Mouse (Mus musculus): ENCODE results near the gene Negr1. TPM values are rescaled to one million over a fixed set of nuclear protein-coding genes. Genes with fewer than 3 reads are reported as not detected.

Gene Negr1
- total RNA-seq, 2 experiments from 2014 or later, result not detected

DNA sequence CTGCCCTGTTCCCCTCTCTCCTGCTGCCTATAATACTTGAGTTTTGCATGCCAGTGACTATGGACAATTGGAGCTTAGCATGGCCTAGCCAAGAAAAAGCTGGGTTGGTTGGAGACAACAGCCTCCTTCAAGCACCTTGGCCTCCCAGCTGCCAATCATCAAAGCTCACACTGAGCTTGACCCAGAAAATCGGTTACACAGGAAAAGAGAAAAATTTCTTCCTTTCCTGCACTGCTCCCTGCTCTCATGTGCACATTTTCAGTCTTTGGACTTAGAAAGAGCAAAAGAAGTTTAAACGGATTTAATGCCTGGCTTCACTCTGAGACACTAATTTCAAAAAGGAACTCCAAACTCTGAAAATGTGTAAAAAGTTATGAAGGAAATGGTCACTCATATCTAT, 233.0 kb downstream of the Negr1 start:
- no peak for ATAC-seq (replicated peaks; ENCODE audit: poor library complexity)

DNA sequence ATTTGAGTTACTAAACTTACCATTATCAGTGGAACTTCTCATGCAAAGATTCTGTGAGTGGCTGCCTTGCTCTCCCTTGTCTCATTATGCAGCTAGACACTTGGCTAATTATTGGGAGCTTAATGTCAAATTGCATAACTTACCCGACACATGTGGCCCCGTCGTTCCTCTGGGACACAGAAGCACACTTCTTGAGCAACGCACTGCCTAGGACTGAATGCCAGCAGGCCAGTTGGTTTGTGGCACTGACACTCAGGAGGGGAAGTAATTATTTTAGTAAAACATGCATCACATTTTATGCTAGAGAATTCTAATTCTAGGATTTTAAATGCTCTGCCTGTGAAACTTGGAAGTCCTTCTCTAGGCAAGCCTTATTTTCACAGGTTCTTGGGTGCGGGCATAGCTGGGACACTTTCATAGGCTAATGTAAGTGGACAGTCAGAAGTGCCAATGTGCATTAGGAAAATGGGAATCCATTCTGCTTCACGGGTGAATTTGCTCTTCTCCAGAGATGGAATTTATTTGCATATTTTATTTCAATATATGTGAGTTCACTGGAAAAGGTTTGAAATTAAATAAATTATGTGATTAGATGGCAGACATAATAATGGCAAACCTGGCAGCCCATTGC, 234.6 kb downstream of the Negr1 start:
- ATAC-seq (replicated peaks; ENCODE audit: poor library complexity), result no peak

DNA sequence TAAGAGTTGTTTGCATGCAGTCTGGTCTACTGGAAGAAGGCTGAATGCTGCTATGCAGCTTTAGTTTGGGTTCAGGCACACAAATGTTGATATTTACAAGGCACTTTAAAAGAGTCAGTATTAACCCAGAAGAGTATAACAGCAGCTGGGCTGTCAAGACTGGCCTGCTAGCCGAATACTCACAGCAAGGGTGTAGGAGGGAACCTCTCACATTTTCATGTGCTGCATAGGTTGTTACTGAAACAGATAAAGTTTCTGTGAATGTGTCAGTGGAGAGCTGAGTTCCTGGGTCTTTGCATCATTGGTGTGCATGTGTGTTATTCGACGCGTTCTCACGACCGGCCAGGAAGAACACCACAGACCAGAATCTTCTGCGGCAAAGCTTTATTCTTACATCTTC, 237.6 kb downstream of the Negr1 start:
- ATAC-seq (replicated peaks; ENCODE audit: poor library complexity), result no peak

DNA sequence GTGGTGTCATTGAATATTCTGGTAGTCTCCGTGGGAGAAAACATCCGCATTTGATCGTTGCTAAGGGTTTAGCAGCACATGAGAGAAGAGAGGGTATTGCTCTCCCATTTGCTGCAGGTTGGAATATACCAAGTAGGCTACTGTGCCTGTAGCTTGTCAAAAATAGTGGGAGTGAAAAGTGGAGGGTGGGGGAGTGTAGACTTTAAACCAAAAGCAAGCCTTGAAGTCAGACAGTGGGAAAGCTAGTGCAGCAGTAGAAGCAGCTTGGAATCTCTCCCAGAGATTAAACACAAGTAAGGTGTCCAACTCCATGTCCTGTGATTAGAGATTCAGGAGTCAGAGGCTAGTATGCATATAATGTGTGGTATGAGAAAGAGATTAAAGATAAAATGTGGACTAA, 248.2 kb downstream of the Negr1 start:
- ATAC-seq (replicated peaks; ENCODE audit: poor library complexity), result no peak

DNA sequence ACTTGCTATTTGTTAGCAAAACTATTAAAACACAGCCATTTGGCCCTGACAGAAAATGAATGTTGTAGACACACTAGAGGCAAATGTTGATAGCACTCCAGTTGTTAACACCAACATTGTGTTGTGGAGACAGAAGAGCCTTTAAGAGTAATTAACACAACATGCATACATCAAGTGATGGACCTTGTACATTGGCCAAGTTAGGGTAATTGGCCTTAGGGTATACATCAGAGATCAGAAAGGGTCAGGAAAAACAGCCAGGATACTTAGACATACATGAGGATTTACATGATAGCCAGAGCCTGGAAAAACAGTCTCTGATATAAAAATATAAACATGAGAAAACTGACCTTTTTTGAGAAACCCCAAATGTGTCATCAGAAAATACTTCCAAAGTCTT, 255.3 kb downstream of the Negr1 start:
- ATAC-seq (replicated peaks; ENCODE audit: poor library complexity), result no peak

DNA sequence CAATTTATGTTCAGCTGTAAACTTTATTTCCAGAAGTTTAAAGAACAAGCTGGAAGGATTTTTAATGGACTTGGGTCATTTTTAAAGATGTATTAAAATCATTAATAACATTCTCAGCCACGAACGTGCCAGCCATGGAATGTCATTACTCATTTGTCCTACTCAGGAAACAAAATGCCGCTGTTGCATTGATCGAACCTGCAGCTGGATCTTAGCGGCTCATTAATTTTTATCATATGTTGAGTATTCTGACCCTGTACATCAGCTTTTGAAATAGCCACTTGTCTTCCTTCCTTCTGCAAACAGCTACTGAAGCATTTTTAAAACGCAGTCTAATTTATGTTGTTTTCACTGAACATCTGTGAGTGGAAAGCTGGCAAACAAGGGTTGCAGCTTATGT, 255.9 kb downstream of the Negr1 start:
- no peak for ATAC-seq (replicated peaks; ENCODE audit: poor library complexity)

DNA sequence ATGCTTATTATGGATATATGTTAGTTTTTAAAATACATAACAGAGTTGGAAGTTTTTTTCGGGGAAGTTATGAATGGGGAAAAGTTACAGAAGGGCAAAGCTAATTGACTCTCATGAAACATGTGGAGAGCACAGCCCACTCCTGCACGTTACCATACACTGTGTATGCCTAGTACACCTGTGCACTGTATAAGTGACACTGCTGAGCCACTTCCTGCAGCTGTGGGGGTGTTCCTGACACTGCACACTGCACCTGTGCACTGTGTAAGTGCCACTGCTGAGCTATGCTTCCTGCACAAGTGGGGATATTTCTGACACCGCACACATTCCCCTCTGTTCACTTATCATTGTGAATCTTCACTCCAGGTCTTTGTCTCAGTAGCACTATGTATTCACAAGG, 261.4 kb downstream of the Negr1 start:
- no peak for ATAC-seq (replicated peaks; ENCODE audit: poor library complexity)

DNA sequence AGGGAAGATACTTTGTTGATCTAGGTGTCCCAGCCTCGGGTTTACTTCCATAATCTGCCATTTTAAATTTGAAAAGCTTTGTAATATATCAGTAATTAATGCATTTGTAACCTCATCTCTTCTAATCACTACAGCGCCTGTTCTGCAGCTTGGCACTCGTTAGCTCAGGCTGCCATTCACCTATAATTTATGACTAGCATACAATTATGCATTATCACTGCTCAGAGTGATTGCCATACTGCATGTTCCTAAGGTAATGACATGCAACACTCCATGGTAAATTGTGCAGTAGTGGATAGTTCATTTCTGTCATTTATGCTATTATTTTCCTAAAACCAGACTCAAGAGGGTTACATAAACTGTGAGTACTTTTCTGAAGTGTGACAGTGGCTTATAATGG, 272.3 kb downstream of the Negr1 start:
- no peak for ATAC-seq (replicated peaks; ENCODE audit: poor library complexity)

DNA sequence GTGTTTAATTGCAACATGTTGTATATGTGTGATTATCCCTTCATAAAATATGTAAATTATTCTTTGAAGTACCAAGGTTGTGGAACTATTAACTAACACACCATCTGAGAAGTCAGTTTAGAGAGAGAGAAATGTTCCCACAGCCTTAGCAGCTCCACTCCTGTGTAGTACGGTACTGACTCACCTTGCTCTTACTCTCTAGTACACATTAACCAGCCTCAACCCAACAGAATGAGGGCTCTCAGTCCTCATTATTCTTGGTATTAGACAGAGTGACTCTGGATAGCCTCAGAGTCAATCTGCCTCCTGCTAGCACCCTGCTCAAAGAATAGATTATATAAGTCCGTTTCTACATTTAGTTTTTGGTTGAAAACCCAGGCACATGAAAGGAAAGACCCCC, 277.0 kb downstream of the Negr1 start:
- ATAC-seq (replicated peaks; ENCODE audit: poor library complexity), result no peak

DNA sequence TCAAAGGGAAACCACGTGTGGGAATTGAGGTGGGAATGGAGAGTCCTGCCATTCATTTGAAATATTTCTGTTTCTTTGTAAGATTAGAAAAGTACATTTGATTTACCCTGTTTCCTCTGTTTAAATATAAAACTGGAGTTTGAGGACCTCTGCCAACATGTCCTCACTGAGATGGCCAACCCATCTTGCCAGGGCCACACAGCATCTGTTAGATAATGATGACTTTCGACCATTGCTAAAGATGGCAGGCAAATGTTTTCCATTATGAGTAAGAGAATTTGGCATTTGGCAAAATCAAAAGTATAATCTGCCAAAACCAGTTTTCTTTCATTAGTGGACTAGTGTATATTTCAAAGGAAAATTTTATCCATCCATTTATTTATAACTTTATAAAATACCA, 286.8 kb downstream of the Negr1 start:
- ATAC-seq (replicated peaks; ENCODE audit: poor library complexity), result no peak

DNA sequence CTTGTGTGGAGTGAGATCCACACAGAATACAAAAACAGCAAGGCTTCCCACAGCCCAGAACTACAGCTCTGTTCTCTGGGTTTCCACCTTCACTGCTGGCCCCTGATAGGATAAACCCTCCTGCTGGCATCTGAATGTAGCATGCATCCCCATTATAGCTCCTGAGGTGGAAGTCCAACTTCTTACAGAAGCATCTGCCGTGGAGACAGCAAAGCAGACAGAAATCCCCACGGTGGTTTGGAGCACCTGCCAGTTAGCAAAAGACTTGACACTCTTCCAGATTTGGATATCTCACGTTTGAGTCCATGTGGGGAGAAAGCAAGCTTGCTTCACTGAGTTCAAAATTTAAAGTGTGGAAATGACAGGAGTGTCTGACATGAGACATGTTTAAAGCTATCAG, 290.3 kb downstream of the Negr1 start:
- ATAC-seq (replicated peaks; ENCODE audit: poor library complexity), result no peak

DNA sequence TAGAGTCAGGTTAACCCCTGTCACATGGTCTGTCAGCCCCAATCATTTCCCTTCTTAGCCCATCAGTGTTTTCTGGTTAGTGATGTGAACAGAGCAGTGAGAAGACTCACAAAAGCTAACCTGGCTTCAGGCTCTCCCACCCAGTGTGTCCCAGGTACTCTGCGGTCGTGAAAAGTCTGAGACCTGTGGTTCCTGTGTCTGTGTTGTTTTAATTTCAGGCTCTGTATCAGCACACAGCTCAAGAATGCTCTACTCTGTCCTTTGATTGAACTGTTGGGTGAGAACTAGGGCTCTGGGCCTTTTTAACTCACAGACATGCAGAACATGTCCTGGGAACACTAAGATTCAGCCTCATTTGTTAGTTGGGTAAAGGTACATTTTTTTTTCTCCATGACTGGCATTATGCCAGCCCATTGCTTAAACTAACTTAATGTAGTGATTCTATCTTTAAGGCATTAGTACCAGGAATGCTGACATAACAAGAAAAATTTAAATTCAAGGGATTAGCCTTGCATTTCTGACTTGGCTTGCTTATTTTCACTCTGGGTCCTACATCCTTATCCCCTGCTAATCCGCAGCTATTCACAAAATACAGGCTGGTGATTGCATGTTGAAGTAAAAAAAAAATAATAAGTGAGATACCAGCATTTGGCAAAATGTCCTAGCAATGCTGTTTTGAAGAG, 308.8 kb downstream of the Negr1 start:
- ATAC-seq (replicated peaks; ENCODE audit: poor library complexity), result no peak

DNA sequence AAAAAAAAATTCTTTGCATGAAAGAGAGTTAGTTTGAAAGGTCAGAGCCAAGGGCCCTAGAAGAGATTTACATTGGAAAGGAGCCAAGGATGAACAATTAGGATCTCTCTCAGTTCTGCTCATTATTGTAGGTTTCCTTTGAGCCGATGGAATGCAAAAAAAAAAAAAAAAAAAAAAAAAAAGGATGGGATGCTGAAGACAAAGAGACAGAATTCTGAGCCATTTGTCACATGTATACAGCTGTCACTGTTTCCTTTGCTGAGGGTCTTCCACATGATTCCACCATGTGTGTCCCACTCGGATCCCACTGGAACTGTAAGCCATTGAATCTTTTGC, 309.3 kb downstream of the Negr1 start:
- no peak for ATAC-seq (replicated peaks; ENCODE audit: poor library complexity)

DNA sequence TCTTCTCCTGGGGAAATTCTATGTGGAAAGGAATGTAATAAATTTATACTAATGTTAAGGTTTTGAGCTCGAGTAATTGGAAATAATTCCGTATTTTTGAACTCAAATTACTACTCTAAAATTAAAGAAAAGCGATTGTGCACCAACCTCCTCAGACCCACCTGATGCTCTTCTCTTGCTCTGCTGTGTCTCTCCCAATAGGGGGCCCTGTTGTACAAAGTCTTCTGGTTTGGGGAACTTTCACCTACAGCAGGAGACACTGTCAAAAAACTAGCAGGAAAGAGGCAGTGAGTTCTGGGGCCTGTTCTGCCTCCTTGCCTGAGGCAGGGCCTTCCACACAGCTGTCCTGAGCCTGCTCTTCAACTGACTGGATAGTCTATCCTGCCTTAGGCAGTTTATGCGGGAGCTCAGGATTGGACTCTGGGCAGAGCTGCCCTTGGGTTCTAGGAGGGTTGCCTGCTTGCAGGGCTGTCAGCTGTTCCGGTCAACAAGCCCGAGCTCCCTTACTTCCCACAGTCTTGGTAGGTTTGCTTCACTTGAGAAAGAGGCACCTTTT, 310.1 kb downstream of the Negr1 start:
- no peak for ATAC-seq (replicated peaks; ENCODE audit: poor library complexity)

DNA sequence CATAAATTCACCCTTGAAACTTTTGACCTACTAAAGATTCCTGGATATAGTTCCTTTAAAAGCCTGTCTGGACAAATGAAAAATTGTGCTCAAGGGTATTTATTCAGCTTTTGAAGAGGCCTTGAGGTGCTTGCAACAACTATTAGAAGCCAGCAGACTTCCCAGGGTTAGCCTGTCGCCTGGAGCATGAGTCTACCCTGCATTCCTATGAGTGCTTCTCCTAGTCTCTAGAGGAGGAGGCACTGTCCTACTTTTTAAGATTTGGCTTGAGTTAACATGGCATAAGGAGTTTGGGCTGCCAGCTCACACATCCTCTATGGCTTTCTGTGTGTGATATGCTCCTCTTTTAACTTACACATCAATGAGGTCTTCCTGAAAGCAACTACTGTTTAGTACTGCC, 315.0 kb downstream of the Negr1 start:
- ATAC-seq (replicated peaks; ENCODE audit: poor library complexity), result no peak

DNA sequence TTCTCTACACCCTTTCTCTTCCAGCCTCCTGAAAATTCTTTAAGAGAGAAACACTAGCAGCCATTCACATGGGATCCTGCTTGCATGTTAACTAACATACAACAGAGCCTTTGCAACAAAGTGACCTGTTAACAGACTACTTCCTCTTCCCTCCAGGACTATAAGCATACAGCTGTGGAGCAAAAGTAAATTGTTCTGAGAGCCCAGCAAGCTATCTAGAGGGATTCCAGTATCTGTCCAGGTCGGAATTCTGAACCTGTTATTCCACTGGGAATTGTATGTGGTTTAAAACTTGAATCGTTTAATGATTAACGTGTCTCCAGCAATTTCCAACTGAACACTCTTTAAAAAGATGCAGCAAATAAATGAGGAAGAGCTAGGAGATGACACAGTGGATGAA, 320.5 kb downstream of the Negr1 start:
- no peak for ATAC-seq (replicated peaks; ENCODE audit: poor library complexity)

DNA sequence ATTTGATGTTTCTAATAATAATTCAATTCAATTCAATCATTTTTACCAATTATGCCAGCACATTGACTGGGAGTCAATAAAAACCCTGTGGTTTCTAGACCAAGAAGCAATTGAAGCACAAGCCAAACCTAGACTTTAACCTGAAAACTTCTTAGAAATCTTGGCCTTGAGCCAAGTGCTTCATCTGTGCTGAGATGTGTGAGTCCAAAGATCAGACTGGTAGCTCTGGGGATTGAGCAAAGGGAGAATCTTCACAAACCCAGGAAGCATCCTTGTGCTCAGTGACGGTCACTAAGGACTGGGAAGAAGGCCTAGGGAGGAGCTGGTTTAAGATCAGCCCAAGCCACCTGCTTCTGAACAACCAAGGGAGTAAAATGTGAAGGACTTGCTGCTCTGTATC, 322.3 kb downstream of the Negr1 start:
- no peak for ATAC-seq (replicated peaks; ENCODE audit: poor library complexity)

DNA sequence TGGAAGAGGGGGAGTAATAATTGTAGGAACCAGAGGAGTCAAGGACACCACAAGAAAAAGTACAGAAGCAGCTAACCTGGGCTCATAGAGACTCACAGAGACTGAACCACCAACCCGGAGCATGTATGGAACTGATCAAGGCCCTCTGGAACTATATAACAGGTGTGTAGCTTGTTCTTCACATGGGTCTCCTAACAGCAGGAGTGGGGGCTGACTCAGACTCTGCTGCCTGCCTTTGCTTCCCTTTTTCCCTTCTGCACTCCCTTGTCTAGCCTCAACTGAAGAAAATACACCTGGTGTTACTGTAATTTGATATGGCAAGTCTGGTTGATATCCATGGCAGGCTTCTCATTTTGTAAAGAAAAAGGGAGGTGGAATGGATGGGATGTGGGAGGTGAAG, 324.1 kb downstream of the Negr1 start:
- no peak for ATAC-seq (replicated peaks; ENCODE audit: poor library complexity)

DNA sequence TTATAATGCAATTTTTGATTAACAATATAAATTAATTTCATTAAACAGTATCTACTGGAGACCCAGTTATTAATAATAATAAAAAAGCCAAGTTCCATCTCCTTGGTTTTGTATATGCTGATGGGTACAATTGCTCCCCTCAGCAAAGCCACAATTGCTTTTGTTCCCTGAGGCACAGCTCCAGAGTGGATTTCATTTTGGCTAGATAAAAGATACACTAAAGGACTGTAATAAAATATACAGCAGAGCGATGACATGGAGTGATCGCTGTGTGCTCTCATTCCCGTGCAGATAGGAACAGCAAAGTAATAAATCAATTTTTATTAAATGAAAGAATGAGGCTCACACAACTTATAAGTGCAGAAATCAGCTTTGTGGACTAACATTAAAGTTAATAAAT, 325.3 kb downstream of the Negr1 start:
- ATAC-seq (replicated peaks; ENCODE audit: poor library complexity), result no peak

DNA sequence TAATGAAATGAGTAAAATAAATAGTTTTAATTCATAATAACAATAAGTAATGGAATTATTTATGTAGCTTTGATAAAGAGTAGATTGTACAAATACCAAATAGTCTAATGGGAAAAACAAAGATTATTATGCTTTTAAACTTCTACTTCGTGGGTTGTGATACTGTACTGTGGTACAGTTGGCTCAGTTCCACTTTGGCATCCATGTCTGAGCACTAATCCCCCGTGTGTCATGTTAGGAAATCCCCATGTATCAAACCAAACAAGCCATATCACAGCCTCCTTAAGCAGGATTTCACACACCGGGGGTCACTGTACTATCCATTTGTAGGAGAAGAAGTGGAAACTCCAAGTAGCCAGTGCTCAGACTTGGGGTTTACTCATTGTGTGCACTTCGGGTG, 329.4 kb downstream of the Negr1 start:
- ATAC-seq (replicated peaks; ENCODE audit: poor library complexity), result no peak

DNA sequence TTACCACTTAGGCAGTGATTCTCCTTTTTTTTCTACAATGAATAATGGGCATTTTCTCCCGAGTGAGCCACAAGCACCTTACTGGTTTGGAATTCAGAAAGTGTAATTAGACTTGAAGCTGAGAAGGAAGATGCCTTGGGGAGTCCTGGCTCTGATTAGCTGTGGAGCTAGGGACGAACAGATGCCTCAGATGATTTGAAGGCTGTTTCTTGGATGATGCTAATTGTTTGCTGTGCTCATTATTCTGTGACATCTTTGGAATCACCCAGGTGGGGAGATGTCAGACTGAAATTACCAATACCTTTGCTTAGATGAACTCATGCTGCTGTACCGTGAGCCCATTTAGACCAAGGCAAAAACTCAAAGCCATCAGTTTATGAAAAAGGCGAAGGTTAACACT, 333.7 kb downstream of the Negr1 start:
- no peak for ATAC-seq (replicated peaks; ENCODE audit: poor library complexity)

DNA sequence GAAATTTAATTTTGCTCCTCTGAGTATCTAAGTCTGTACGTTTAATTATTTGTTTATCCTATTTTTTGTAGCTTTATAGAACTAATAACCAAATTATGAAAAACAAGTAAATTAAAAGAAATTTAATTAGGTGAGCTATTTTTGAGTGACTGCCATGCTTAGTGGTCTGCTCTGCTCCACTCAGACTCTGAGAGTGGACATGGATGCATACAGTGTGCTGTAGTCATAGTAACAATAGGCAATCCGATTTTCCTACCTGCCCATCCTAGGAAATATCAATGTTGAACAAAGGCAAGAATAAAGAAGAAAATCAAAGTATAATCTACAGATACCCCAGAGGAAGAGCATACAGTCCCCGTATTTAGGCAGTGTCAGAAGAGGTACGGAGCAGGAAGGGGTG, 334.5 kb downstream of the Negr1 start:
- ATAC-seq (replicated peaks; ENCODE audit: poor library complexity), result no peak

DNA sequence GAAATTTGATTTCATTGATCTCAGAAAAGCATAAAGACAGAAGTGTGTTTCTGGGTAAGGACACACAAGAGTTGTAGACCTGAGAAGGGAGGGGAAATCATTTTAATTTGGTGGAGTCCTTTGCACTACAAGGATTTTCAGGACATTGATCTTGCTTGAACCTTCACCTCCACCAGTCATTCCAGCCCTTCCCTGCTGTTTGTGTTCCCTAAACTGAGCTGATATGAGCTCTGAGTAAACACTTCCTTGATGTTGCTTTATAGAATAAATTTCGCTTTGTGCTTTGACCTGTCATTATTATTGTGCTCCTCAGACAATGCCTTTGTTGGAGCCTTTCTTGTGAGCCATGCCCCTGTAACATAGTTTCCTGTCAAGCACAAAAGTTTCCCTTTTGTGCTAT, 335.0 kb downstream of the Negr1 start:
- ATAC-seq (replicated peaks; ENCODE audit: poor library complexity), result no peak
